Mouse (Mus musculus): ENCODE results near the gene Susd4. TPM values are rescaled to one million over a fixed set of nuclear protein-coding genes. Genes with fewer than 3 reads are reported as not detected.
A peak's percentile ranks its signal among the peaks of the same experiment; 100 is the strongest.

Gene Susd4
- polyA plus RNA-seq, 1 experiment: 68.6 TPM

GRCm38 (mm10) chr1:182822729-182823128 is 59.1 kb downstream of the Susd4 start:
- no peak for DNase-seq (ENCODE audit: low read depth)
- TF ChIP-seq CTCF (IDR thresholded peaks at IDR 0.05; ENCODE audit: borderline replicate concordance, extremely low read depth, insufficient read depth, insufficient read length): no peak
- no peak for TF ChIP-seq POLR2A (IDR thresholded peaks at IDR 0.05; ENCODE audit: borderline replicate concordance, extremely low read depth, insufficient read depth, insufficient read length, poor library complexity, severe bottlenecking)

GRCm38 (mm10) chr1:182823723-182824421 is 60.2 kb downstream of the Susd4 start:
- DNase-seq (ENCODE audit: low read depth): peak; percentile 82

GRCm38 (mm10) chr1:182826557-182826956 is 62.9 kb downstream of the Susd4 start:
- TF ChIP-seq POLR2A (IDR thresholded peaks at IDR 0.05; ENCODE audit: borderline replicate concordance, extremely low read depth, insufficient read depth, insufficient read length, poor library complexity, severe bottlenecking) (no peak), CTCF (IDR thresholded peaks at IDR 0.05; ENCODE audit: borderline replicate concordance, extremely low read depth, insufficient read depth, insufficient read length) (no peak)

More at GRCm38 (mm10) chr1:182823723-182824421, 60.2 kb downstream of the Susd4 start:
- TF ChIP-seq CTCF (IDR thresholded peaks at IDR 0.05; ENCODE audit: borderline replicate concordance, extremely low read depth, insufficient read depth, insufficient read length): no peak
- no peak for TF ChIP-seq POLR2A (IDR thresholded peaks at IDR 0.05; ENCODE audit: borderline replicate concordance, extremely low read depth, insufficient read depth, insufficient read length, poor library complexity, severe bottlenecking)

GRCm38 (mm10) chr1:182838061-182838460 is 74.4 kb downstream of the Susd4 start:
- no peak for DNase-seq (ENCODE audit: low read depth)
- TF ChIP-seq POLR2A (IDR thresholded peaks at IDR 0.05; ENCODE audit: borderline replicate concordance, extremely low read depth, insufficient read depth, insufficient read length, poor library complexity, severe bottlenecking) (no peak), CTCF (IDR thresholded peaks at IDR 0.05; ENCODE audit: borderline replicate concordance, extremely low read depth, insufficient read depth, insufficient read length) (no peak)

More at GRCm38 (mm10) chr1:182826557-182826956, 62.9 kb downstream of the Susd4 start:
- no peak for DNase-seq (ENCODE audit: low read depth)

- TF ChIP-seq POLR2A (IDR thresholded peaks at IDR 0.05; ENCODE audit: borderline replicate concordance, extremely low read depth, insufficient read depth, insufficient read length, poor library complexity, severe bottlenecking) (no peak), CTCF (IDR thresholded peaks at IDR 0.05; ENCODE audit: borderline replicate concordance, extremely low read depth, insufficient read depth, insufficient read length) (no peak)
- DNase-seq (ENCODE audit: low read depth): peak; percentile 28
These were observed 75.8 kb downstream of the Susd4 start for GRCm38 (mm10) chr1:182839332-182839929.

- no peak for TF ChIP-seq POLR2A (IDR thresholded peaks at IDR 0.05; ENCODE audit: borderline replicate concordance, extremely low read depth, insufficient read depth, insufficient read length, poor library complexity, severe bottlenecking)
- DNase-seq (ENCODE audit: low read depth): no peak
These were observed 76.4 kb downstream of the Susd4 start for GRCm38 (mm10) chr1:182840011-182840410.

- TF ChIP-seq POLR2A (IDR thresholded peaks at IDR 0.05; ENCODE audit: borderline replicate concordance, extremely low read depth, insufficient read depth, insufficient read length, poor library complexity, severe bottlenecking) (no peak), CTCF (IDR thresholded peaks at IDR 0.05; ENCODE audit: borderline replicate concordance, extremely low read depth, insufficient read depth, insufficient read length) (no peak)
- peak; percentile 46 for DNase-seq (ENCODE audit: low read depth)
These were observed 76.9 kb downstream of the Susd4 start for GRCm38 (mm10) chr1:182840606-182841005.

- no peak for TF ChIP-seq POLR2A (IDR thresholded peaks at IDR 0.05; ENCODE audit: borderline replicate concordance, extremely low read depth, insufficient read depth, insufficient read length, poor library complexity, severe bottlenecking)
- no peak for TF ChIP-seq CTCF (IDR thresholded peaks at IDR 0.05; ENCODE audit: borderline replicate concordance, extremely low read depth, insufficient read depth, insufficient read length)
- peak; percentile 67 for DNase-seq (ENCODE audit: low read depth)
These were observed 85.9 kb downstream of the Susd4 start for GRCm38 (mm10) chr1:182849556-182849955.

- TF ChIP-seq CTCF (IDR thresholded peaks at IDR 0.05; ENCODE audit: borderline replicate concordance, extremely low read depth, insufficient read depth, insufficient read length) (no peak), POLR2A (IDR thresholded peaks at IDR 0.05; ENCODE audit: borderline replicate concordance, extremely low read depth, insufficient read depth, insufficient read length, poor library complexity, severe bottlenecking) (no peak)
- DNase-seq (ENCODE audit: low read depth): no peak
These were observed 86.4 kb downstream of the Susd4 start for GRCm38 (mm10) chr1:182850080-182850479.

- DNase-seq (ENCODE audit: low read depth): no peak
- TF ChIP-seq POLR2A (IDR thresholded peaks at IDR 0.05; ENCODE audit: borderline replicate concordance, extremely low read depth, insufficient read depth, insufficient read length, poor library complexity, severe bottlenecking) (no peak), CTCF (IDR thresholded peaks at IDR 0.05; ENCODE audit: borderline replicate concordance, extremely low read depth, insufficient read depth, insufficient read length) (peak; percentile 18; the same call in 1 of the 2 replicates)
These were observed 88.5 kb downstream of the Susd4 start for GRCm38 (mm10) chr1:182852158-182852557.

- TF ChIP-seq CTCF (IDR thresholded peaks at IDR 0.05; ENCODE audit: borderline replicate concordance, extremely low read depth, insufficient read depth, insufficient read length) (no peak), POLR2A (IDR thresholded peaks at IDR 0.05; ENCODE audit: borderline replicate concordance, extremely low read depth, insufficient read depth, insufficient read length, poor library complexity, severe bottlenecking) (no peak)
- DNase-seq (ENCODE audit: low read depth): no peak
These were observed 93.0 kb downstream of the Susd4 start for GRCm38 (mm10) chr1:182856636-182857035.

Data from brain, embryonic 14.5 days (tissue).